Mouse (Mus musculus) liver, embryonic 12.5 days (tissue): ENCODE results near the gene Ndufs1. TPM values are rescaled to one million over a fixed set of nuclear protein-coding genes. Genes with fewer than 3 reads are reported as not detected.

Source experiments
- ATAC-seq: fragments of 200-750 bp; cut with Nextera tagmentation; 2 replicates; pipeline ENCODE4 v1.8.0; 2017; ENCODE audit warnings: moderate number of reproducible peaks, mild to moderate bottlenecking, moderate library complexity
- H3K27ac ChIP-seq: fragments of 300-500 bp; sonication (generic); 2 replicates; pipeline ENCODE4 v1.5.1; 2016; ENCODE audit warnings: mild to moderate bottlenecking
- H3K27me3 ChIP-seq: fragments of 300-500 bp; sonication (generic); replicated peaks from 2 replicates; pipeline ENCODE4 v1.6.1; 2016; ENCODE audit warnings: mild to moderate bottlenecking, moderate library complexity
- H3K36me3 ChIP-seq: fragments of 300-500 bp; sonication (generic); 2 replicates; pipeline ENCODE4 v1.6.1; 2016; ENCODE audit warnings: mild to moderate bottlenecking, moderate library complexity
- H3K4me1 ChIP-seq: fragments of 300-500 bp; sonication (generic); 2 replicates; pipeline ENCODE4 v1.6.1; 2016
- H3K4me2 ChIP-seq: fragments of 300-500 bp; sonication (generic); 2 replicates; pipeline ENCODE4 v1.6.1; 2016; ENCODE audit warnings: mild to moderate bottlenecking, moderate library complexity
- H3K4me3 ChIP-seq: fragments of 300-500 bp; sonication (generic); 2 replicates; pipeline ENCODE4 v1.5.1; 2016; ENCODE audit warnings: mild to moderate bottlenecking, moderate library complexity
- H3K9ac ChIP-seq: fragments of 300-500 bp; sonication (generic); 2 replicates; pipeline ENCODE4 v1.6.1; 2016; ENCODE audit warnings: mild to moderate bottlenecking, moderate library complexity
- H3K9me3 ChIP-seq: fragments of 300-500 bp; sonication (generic); replicated peaks from 2 replicates; pipeline ENCODE4 v1.6.1; 2016; ENCODE audit warnings: mild to moderate bottlenecking, moderate library complexity
- WGBS: fragments of 180-500 bp; shearing (Covaris S2); methylation state at CpG from one replicate; pipeline ENCODE4 v1.1.7; 2016; ENCODE audit not compliant: insufficient replicate concordance; 5-methylcytosine and 5-hydroxymethylcytosine counted together
- polyA plus RNA-seq: library from polyadenylated mRNA; unstranded; fragments of >200 nt; fragmentation: Nextera tagmentation; extraction: Ambion mirVana; gene quantifications from 2 replicates; pipeline ENCODE4 v1.2.1, GENCODE M21; 2016

The Ndufs1 gene
- polyA plus RNA-seq, 1 experiment from 2014 or later: 133 TPM

DNA sequence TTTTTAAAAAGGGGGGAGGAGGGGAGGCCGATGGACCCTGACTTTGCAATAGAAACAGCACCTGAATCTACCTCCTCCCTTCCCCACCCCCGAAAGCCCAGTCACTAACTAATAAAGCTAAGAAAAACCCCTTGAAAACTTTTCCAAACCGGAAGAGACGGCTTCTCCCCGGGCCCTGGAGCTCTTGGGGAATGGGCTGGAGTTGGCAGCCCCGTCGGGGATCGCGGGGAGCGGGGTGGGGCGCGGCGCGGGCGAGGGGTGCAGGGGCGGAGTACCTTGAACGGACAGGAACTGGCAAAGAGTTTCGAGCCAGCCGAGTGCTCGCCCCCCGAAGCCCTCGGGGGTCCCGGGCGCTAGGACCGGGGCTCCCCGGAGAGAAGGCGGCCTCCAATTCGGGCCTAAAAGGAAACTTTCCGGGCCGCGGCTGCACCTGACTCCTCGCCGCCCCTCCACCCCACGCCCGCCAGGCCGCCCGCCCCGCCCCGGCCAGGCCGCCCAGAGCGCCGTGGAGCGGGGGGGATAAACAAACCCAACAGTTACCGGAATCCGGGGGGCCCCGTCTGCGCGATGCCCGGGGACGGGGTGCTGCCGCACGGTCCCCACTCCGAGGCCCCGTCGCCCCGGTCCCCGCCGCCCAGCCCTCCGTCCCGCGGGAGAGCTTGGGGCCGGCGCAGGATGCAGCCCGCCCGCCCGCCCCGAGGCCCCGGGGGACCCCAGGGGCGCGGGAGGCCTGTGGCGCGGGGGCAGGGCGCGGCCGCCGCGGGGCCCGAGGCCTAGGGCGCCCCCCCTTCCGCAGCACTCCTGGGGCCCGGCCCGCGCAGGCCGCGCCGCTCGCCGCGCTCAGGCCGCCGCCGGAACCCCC, 63.1 kb downstream of the Ndufs1 start:
- peak overlapping the region; percentile 94 for H3K4me3 ChIP-seq
- H3K9ac ChIP-seq: peak overlapping the region; percentile 99
- H3K4me1 ChIP-seq: peaks cover 64% of the 10 kb centered on the region
- H3K27ac ChIP-seq: peak overlapping the region; percentile 98
- under 1% methylated on average over 49 of the region's 92 CpGs for WGBS
- peak; percentile 75 for ATAC-seq
- peaks cover 19% of the 10 kb centered on the region for H3K36me3 ChIP-seq
- H3K9me3 ChIP-seq: no peaks in the 10 kb centered on the region
- H3K27me3 ChIP-seq: no peaks in the 10 kb centered on the region
- peak overlapping the region; percentile 89 for H3K4me2 ChIP-seq

DNA sequence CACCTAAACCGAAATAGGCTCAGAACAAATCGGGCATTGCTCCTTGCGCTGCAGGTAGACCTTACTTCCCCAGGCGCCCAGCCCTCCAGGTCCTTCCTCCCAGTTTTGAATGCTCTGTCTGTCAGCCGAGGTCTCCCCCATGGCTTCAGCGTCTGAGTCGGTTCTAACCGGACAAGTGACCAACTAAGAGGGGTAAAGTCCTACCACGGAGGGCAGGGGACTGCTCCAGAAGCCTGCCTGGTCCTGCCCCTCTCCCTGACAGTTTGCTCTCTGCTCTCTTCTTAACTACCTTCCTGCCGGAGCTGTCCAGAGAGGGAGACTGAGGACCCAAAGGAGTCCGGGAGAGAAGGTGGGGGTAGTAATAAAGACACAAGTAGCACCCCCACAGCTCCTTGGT, 63.8 kb downstream of the Ndufs1 start:
- Histone ChIP-seq H3K9ac (peak overlapping the region; percentile 99), H3K4me2 (peak overlapping the region; percentile 89), H3K36me3 (peaks cover 13% of the 10 kb centered on the region), H3K27ac (peak overlapping the region; percentile 98), H3K9me3 (no peaks in the 10 kb centered on the region), H3K4me3 (peak overlapping the region; percentile 94), H3K4me1 (peaks cover 65% of the 10 kb centered on the region), H3K27me3 (no peaks in the 10 kb centered on the region)
- 2% methylated on average over 11 of the region's 11 CpGs for WGBS
- ATAC-seq: peak; percentile 22

DNA sequence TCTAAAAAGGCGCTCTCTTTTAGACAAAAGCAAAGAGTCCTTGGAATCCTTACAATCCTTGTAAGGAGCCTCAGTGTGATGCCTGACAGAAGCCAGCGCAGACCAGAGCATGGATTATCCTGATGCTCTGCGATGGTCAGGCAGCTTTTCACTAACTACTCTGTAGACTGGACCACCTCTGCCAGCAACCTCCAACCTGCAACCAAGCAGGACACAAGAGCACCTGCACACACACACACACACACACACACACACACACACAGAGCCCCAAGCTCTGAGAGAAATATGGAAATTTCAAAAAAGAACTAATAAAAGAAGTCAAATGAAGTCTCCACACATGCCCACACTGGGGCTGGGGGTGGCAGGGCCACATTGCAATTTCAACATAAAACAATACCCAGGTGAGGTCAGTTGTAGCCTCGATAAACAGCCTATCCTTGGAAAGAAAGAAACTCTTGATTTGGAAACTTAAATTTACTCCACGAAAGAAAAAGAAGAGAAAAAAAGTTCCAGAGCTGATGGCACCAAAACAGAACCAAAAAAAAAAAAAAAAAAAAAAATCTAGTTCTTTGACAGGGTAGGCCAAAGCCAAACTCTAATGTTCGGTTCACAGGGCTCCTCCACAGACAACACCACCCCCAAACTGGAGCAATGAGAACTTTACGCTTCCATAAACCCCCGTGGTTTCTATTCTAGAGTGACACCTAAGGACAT, 64.3 kb downstream of the Ndufs1 start:
- Histone ChIP-seq H3K4me2 (peak overlapping the region; percentile 89), H3K9me3 (no peaks in the 10 kb centered on the region), H3K27me3 (no peaks in the 10 kb centered on the region), H3K36me3 (peaks cover 12% of the 10 kb centered on the region), H3K27ac (peak overlapping the region; percentile 98), H3K4me1 (peaks cover 68% of the 10 kb centered on the region), H3K9ac (peak overlapping the region; percentile 99), H3K4me3 (peak overlapping the region; percentile 94)
- 48% methylated on average over 8 of the region's 8 CpGs for WGBS
- no peak for ATAC-seq

DNA sequence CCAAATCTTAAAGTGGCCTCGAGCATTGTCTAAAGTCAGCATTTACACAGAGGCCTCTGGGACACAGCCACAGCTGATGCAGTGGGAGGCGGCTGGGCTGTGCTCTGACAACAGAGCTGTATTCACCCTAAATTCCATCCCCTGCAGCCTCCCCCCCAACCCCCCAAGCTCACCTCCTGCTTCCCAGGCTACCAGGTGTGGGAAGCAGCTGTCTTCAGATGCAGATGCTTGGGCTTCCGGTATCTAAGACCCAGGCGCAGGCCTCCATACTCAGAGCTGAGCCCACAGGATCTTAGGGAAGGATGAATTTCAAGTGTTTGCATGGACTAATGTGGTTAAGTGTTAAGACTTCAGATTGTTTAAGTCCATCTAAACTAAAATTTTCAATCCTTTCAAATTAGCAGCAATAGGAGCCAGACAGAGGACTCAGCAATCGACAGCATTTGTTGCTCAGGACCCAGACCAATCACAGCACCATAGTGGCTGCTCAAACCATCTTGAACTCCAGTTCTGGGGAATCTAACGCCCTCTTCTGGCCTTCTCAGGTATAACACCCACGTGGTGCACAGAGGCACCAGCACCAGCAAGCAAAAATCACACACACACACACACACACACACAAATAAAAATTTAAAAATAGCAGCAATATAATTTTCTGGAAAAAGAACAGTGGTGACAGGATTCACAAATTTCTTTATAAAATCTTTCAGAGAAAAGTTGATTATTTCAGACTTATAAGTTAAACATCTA, 65.9 kb downstream of the Ndufs1 start:
- 59% methylated on average over 7 of the region's 7 CpGs for WGBS
- H3K9me3 ChIP-seq: no peaks in the 10 kb centered on the region
- H3K36me3 ChIP-seq: peaks cover 9% of the 10 kb centered on the region
- no peak overlapping the region for H3K4me2 ChIP-seq
- H3K4me3 ChIP-seq: no peak overlapping the region
- ATAC-seq: no peak
- no peaks in the 10 kb centered on the region for H3K27me3 ChIP-seq
- H3K4me1 ChIP-seq: peaks cover 52% of the 10 kb centered on the region
- no peak overlapping the region for H3K27ac ChIP-seq
- H3K9ac ChIP-seq: no peak overlapping the region

- no peaks in the 10 kb centered on the region for H3K27me3 ChIP-seq
- WGBS: 75% methylated on average over 6 of the region's 6 CpGs
- H3K4me2 ChIP-seq: no peak overlapping the region
- no peak for ATAC-seq
- H3K9me3 ChIP-seq: no peaks in the 10 kb centered on the region
- peaks cover 35% of the 10 kb centered on the region for H3K36me3 ChIP-seq
- H3K9ac ChIP-seq: no peak overlapping the region
- H3K27ac ChIP-seq: no peak overlapping the region
- no peak overlapping the region for H3K4me3 ChIP-seq
- H3K4me1 ChIP-seq: peaks cover 44% of the 10 kb centered on the region
Measured at GRCm38 (mm10) chr1:63107614-63108327, 68.9 kb downstream of the Ndufs1 start.

- Histone ChIP-seq H3K4me2 (no peak overlapping the region), H3K9me3 (no peaks in the 10 kb centered on the region), H3K4me3 (no peak overlapping the region), H3K27me3 (no peaks in the 10 kb centered on the region), H3K27ac (no peak overlapping the region), H3K9ac (no peak overlapping the region), H3K4me1 (peaks cover 5% of the 10 kb centered on the region), H3K36me3 (peaks cover 75% of the 10 kb centered on the region)
- WGBS: 80% methylated on average over 12 of the region's 12 CpGs
- no peak for ATAC-seq
Measured at GRCm38 (mm10) chr1:63102758-63103451, 73.7 kb downstream of the Ndufs1 start.

DNA sequence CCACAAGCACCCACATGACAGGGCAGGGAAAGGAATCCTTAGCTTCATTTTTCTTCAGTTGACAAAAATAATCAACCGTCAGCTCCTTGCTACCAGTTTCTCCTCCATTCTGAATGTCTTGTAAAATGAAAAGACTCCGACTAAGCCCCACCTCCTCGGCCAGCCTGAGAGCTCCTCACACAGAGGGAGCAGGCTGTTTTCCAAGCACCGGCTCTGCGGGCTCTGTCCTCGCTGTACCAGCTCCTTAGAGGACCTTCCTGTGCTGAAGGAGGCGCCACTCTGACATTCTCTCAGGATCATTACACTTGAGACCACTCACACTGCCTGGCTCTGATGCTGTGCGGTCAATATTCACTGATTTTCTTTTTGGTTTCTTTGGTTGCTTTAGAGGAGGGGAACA, 76.4 kb downstream of the Ndufs1 start:
- H3K4me3 ChIP-seq: no peak overlapping the region
- no peaks in the 10 kb centered on the region for H3K27me3 ChIP-seq
- H3K9ac ChIP-seq: no peak overlapping the region
- H3K9me3 ChIP-seq: no peaks in the 10 kb centered on the region
- no peak overlapping the region for H3K27ac ChIP-seq
- peaks cover 90% of the 10 kb centered on the region for H3K36me3 ChIP-seq
- H3K4me1 ChIP-seq: no peaks in the 10 kb centered on the region
- no peak overlapping the region for H3K4me2 ChIP-seq
- ATAC-seq: no peak
- WGBS: 88% methylated on average over 8 of the region's 8 CpGs

GRCm38 (mm10) chr1:63098831-63099230, 77.8 kb downstream of the Ndufs1 start:
- no peak overlapping the region for H3K4me2 ChIP-seq
- WGBS: 77% methylated on average over 4 of the region's 4 CpGs
- no peaks in the 10 kb centered on the region for H3K4me1 ChIP-seq
- no peaks in the 10 kb centered on the region for H3K27me3 ChIP-seq
- H3K9me3 ChIP-seq: no peaks in the 10 kb centered on the region
- H3K27ac ChIP-seq: no peak overlapping the region
- no peak overlapping the region for H3K4me3 ChIP-seq
- ATAC-seq: no peak
- H3K36me3 ChIP-seq: peaks cover 92% of the 10 kb centered on the region
- no peak overlapping the region for H3K9ac ChIP-seq

- H3K27me3 ChIP-seq: no peaks in the 10 kb centered on the region
- no peaks in the 10 kb centered on the region for H3K9me3 ChIP-seq
- no peak overlapping the region for H3K27ac ChIP-seq
- H3K4me3 ChIP-seq: no peak overlapping the region
- 81% methylated on average over 5 of the region's 5 CpGs for WGBS
- ATAC-seq: no peak
- H3K9ac ChIP-seq: no peak overlapping the region
- no peak overlapping the region for H3K4me2 ChIP-seq
- H3K4me1 ChIP-seq: no peaks in the 10 kb centered on the region
- H3K36me3 ChIP-seq: peaks cover 93% of the 10 kb centered on the region
Measured at GRCm38 (mm10) chr1:63096071-63096470, 80.6 kb downstream of the Ndufs1 start.
